Mouse (Mus musculus) left cerebral cortex, postnatal 25 days (tissue): ENCODE results near the gene Cxcr6. TPM values are rescaled to one million over a fixed set of nuclear protein-coding genes. Genes with fewer than 3 reads are reported as not detected.

Experiments
- total RNA-seq, 2 experiments: library from RNA; stranded (reverse); gene quantifications; 2 replicates each; pipeline ENCODE4 v1.2.3; 2021

The Cxcr6 gene
- total RNA-seq, 2 experiments from 2014 or later = not detected

Other genes with a start within 250 kb of the Cxcr6 start
- gene Slc6a20b, start 173.9 kb upstream of the Cxcr6 start, total RNA-seq = under 1 TPM; 0.43 to 0.55 TPM
- gene Ccr9, start 128.0 kb upstream of the Cxcr6 start, total RNA-seq = under 1 TPM; 0.07 to 0.11 TPM
- gene Slc6a20a, start 127.6 kb upstream of the Cxcr6 start, total RNA-seq = 10 to 100 TPM; 15.9 to 21.1 TPM
- gene Lztfl1, start 88.8 kb upstream of the Cxcr6 start, total RNA-seq = 10 to 100 TPM; 77.8 to 81.6 TPM
- gene Fyco1, start 45.4 kb downstream of the Cxcr6 start, total RNA-seq = 10 to 100 TPM; 22.0 to 26.8 TPM
- not detected for gene Xcr1, start 55.6 kb downstream of the Cxcr6 start, total RNA-seq
- gene Ccr1, start 162.2 kb downstream of the Cxcr6 start, total RNA-seq = 1 to 10 TPM in 1 of 2 experiments, under 1 TPM in 1; 0.57 to 1.1 TPM
- not detected for gene Ccr1l1, start 171.9 kb downstream of the Cxcr6 start, total RNA-seq
- not detected for gene Ccr3, start 215.5 kb downstream of the Cxcr6 start, total RNA-seq